Mouse (Mus musculus) hindbrain, embryonic 16.5 days (tissue): Measurements from ENCODE around the gene Shc2. TPM values are rescaled to one million over a fixed set of nuclear protein-coding genes. Genes with fewer than 3 reads are reported as not detected.

Experiments used
- ATAC-seq: fragments of 200-750 bp; cut with Nextera tagmentation; 2 replicates; pipeline ENCODE4 v1.8.0; 2017; ENCODE audit warnings: moderate TSS enrichment, moderate library complexity
- H3K27ac ChIP-seq: fragments of 300-500 bp; sonication (generic); 2 replicates; pipeline ENCODE4 v1.5.1; 2014; ENCODE audit warnings: low read depth, mild to moderate bottlenecking, control low read depth, low read length, moderate library complexity
- H3K27me3 ChIP-seq: fragments of 300-500 bp; sonication (generic); replicated peaks from 2 replicates; pipeline ENCODE4 v1.6.1; 2014; ENCODE audit warnings: low read length; ENCODE audit not compliant: control insufficient read depth, insufficient read depth
- H3K36me3 ChIP-seq: fragments of 300-500 bp; sonication (generic); 2 replicates; pipeline ENCODE4 v1.6.1; 2014; ENCODE audit warnings: mild to moderate bottlenecking, low read length, moderate library complexity, mixed read lengths; ENCODE audit not compliant: control insufficient read depth, insufficient read depth
- H3K4me1 ChIP-seq: fragments of 300-500 bp; sonication (generic); 2 replicates; pipeline ENCODE4 v1.6.1; 2014; ENCODE audit warnings: low read depth, low read length; ENCODE audit not compliant: control insufficient read depth, insufficient read depth
- H3K4me2 ChIP-seq: fragments of 300-500 bp; sonication (generic); 2 replicates; pipeline ENCODE4 v1.6.1; 2014; ENCODE audit warnings: mild to moderate bottlenecking, low read length, control low read depth, moderate library complexity
- H3K4me3 ChIP-seq: fragments of 300-500 bp; sonication (generic); 2 replicates; pipeline ENCODE4 v1.5.1; 2014; ENCODE audit warnings: mild to moderate bottlenecking, low read length, control low read depth, moderate library complexity
- H3K9ac ChIP-seq: fragments of 300-500 bp; sonication (generic); 2 replicates; pipeline ENCODE4 v1.6.1; 2014; ENCODE audit warnings: low read depth, mild to moderate bottlenecking, control low read depth, low read length, moderate library complexity
- H3K9me3 ChIP-seq: fragments of 300-500 bp; sonication (generic); 2 replicates; pipeline ENCODE4 v1.6.1; 2014; ENCODE audit warnings: mild to moderate bottlenecking, low read length, moderate library complexity; ENCODE audit not compliant: control insufficient read depth
- WGBS: fragments of 180-500 bp; shearing (Covaris S2); extraction: QIAGEN DNeasy Blood & Tissue Kit; methylation state at CpG from one replicate; pipeline ENCODE4 v1.1.7; 2014; 5-methylcytosine and 5-hydroxymethylcytosine counted together
- polyA plus RNA-seq: library from polyadenylated mRNA; unstranded; fragments of >200 nt; fragmentation: Nextera tagmentation; extraction: Ambion mirVana; gene quantifications from 2 replicates; pipeline ENCODE4 v1.2.1, GENCODE M21; 2015

Gene Shc2
- polyA plus RNA-seq: 13.7 and 27.7 TPM in 2 replicates

DNA sequence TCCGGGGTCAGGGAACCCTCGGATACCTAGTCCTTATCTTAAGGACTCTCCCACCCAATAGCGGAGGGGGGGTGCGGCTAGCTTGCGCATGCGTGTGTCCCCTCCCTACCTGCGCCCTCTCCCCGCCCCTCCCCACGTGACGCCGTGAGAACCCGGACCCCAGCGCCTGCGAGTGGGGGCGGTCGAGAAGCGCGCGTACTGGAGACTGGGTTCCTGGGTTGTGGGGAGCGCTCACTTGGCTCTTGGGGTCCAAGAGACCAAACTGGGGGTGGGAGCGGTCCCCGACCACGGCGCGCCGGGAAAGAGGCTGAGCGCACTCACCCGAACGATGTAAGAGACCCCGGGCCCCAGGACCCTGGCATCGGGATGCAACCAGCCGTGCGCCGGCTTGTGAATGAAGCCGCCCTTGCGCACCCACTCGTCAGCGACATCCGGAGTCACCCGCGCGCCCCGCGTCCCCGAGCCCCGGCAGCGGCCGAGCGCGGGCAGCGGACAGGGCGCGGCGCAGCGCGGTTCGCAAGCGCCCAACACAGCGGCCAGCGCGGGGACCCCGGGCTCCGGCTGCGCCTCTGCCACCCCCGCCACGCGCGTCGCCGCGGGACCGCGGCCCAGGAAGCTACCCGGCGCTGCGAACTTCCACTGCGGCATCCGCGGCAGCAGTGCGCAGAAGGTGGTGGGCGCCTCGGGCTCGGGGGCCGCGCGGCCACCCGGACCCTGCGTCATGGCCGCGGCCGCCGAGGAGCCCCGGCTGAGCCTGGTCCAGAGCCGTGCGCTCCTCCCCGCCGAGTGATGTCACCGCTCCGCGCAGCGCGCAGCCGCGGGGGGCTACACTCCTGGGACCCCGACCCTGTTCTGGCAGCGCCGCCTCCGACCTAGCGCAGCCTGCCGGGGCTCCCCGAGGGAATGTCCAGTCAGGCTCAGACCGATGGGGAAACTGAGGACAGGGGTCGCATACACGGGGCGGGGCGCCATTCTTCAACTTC lies at the start of gene Shc2:
TSS of gene Shc2 (minus strand) at position 791 of the 983 bp plus-strand sequence.
- Histone ChIP-seq H3K27me3 (no peaks in the 10 kb centered on the region; the same call in none of the 2 replicates), H3K4me3 (peak within 1 kb of the TSS; percentile 74), H3K9me3 (no peaks in the 10 kb centered on the region), H3K36me3 (no peaks in the 10 kb centered on the region), H3K4me2 (peak within 1 kb of the TSS; percentile 96), H3K4me1 (peaks cover 15% of the 10 kb centered on the region), H3K27ac (peak within 1 kb of the TSS; percentile 95), H3K9ac (peak within 1 kb of the TSS; percentile 89)
- under 1% methylated on average over 88 of the region's 116 CpGs for WGBS
- peak; percentile 85 for ATAC-seq

DNA sequence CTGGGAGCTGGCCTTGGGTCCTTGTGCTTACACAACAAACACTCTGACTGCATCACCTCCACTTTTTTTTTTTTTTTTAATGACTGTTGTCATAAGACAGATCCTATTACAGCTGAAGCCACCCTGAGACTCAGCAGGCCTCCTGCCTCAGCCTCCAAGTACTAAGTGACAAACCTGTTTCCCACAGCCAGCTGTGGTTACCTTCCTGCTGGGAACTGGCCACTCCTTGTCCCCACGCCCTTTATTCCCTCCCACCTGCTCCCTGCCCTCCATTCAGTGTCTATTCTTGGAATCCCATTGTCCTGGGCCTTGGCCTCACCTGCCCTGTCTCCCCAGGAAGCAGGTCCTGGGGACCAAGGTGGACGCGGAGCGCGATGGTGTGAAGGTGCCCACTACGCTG lies 49.8 kb upstream of the Shc2 start:
- H3K4me3 ChIP-seq: no peak overlapping the region
- peaks cover 13% of the 10 kb centered on the region for H3K4me1 ChIP-seq
- no peak for ATAC-seq
- WGBS: 94% methylated on average over 6 of the region's 6 CpGs
- H3K9me3 ChIP-seq: no peaks in the 10 kb centered on the region
- H3K27me3 ChIP-seq: no peaks in the 10 kb centered on the region
- H3K4me2 ChIP-seq: no peak overlapping the region
- H3K27ac ChIP-seq: no peak overlapping the region
- peaks cover 33% of the 10 kb centered on the region for H3K36me3 ChIP-seq
- no peak overlapping the region for H3K9ac ChIP-seq

DNA sequence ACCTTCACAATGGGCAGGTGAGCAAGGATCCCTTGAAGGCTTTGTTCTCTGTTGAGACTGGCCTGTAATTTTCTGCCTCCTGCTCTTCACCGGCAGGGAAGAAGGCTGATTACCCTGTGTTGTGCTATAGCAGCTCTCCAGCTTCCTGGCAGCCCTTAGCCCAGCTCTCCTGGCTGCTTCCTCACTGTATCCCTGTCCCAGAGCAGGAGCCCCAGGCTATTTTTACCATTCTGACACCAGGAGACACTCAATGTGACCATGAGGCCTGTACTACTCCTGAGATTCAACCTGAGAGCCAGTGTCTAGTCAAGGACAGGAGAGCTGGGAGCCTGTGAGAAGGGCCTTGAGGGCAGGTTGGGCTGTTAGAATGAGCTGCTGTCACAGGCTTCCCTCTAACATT lies 49.0 kb upstream of the Shc2 start:
- WGBS: 100% methylated on average over 1 of the region's 1 CpGs
- Histone ChIP-seq H3K4me3 (no peak overlapping the region), H3K9ac (no peak overlapping the region), H3K4me1 (peaks cover 13% of the 10 kb centered on the region), H3K9me3 (no peaks in the 10 kb centered on the region), H3K36me3 (peaks cover 33% of the 10 kb centered on the region), H3K27ac (no peak overlapping the region), H3K4me2 (no peak overlapping the region), H3K27me3 (no peaks in the 10 kb centered on the region)
- no peak for ATAC-seq

DNA sequence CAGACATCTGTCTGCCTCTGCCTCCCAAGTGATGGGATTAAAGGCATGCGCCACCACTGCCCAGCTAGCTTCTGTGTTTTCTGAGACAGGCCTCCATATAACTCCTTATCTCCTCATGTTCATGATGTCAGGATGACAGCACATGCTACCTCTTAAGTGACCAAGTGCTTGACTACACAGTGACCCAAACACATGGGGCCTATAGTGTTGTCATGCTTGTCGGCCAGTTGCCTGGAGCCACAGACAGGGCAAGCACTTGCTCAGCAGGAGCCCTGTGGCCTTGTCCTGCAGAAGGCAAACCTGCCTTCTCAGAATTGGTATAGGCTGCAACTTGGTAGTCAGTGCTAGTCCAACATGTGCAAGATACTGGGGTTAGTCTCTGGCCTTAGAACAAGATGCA lies 48.5 kb upstream of the Shc2 start:
- no peak for ATAC-seq
- Histone ChIP-seq H3K27me3 (no peaks in the 10 kb centered on the region), H3K9ac (no peak overlapping the region), H3K9me3 (no peaks in the 10 kb centered on the region), H3K4me3 (no peak overlapping the region), H3K4me2 (no peak overlapping the region), H3K36me3 (peaks cover 33% of the 10 kb centered on the region), H3K4me1 (peaks cover 15% of the 10 kb centered on the region), H3K27ac (no peak overlapping the region)
- WGBS: 92% methylated on average over 2 of the region's 2 CpGs

DNA sequence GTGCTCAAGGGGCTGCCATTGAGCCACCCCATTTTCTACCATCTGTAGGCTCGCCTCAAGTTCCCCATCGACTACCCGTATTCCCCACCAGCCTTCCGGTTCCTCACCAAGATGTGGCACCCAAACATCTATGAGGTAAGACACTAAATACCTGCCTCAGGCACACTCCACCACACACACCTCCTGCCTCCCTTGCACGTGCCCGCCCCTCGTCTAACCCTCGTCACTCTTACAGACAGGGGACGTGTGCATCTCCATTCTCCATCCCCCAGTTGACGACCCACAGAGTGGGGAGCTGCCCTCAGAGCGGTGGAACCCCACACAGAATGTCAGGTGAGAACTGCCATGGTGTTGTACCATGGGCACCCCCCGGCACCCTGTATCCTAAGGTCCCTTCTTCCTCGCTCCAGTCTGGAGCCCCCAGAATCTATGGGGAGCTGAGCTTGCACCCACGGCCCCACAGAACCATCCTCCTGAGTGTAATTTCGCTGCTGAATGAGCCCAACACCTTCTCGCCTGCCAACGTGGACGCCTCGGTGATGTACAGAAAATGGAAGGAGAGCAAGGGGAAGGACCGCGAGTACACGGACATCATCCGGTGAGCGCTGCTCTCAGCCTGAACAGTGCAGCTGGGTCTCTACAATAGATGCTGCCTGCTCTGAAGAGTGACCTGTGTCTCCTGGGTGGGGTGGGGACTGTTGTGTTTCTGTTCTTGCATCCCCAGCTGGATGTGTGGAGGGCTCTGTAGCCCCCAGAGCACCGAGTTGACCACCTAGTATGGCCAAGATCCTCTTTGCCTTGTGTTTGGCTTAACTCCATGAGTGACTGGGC lies 47.3 kb upstream of the Shc2 start:
- Histone ChIP-seq H3K4me1 (peaks cover 19% of the 10 kb centered on the region), H3K36me3 (peaks cover 33% of the 10 kb centered on the region), H3K27me3 (no peaks in the 10 kb centered on the region), H3K9ac (no peak overlapping the region), H3K4me3 (no peak overlapping the region), H3K4me2 (no peak overlapping the region), H3K27ac (no peak overlapping the region), H3K9me3 (no peaks in the 10 kb centered on the region)
- ATAC-seq: no peak
- 94% methylated on average over 25 of the region's 25 CpGs for WGBS

DNA sequence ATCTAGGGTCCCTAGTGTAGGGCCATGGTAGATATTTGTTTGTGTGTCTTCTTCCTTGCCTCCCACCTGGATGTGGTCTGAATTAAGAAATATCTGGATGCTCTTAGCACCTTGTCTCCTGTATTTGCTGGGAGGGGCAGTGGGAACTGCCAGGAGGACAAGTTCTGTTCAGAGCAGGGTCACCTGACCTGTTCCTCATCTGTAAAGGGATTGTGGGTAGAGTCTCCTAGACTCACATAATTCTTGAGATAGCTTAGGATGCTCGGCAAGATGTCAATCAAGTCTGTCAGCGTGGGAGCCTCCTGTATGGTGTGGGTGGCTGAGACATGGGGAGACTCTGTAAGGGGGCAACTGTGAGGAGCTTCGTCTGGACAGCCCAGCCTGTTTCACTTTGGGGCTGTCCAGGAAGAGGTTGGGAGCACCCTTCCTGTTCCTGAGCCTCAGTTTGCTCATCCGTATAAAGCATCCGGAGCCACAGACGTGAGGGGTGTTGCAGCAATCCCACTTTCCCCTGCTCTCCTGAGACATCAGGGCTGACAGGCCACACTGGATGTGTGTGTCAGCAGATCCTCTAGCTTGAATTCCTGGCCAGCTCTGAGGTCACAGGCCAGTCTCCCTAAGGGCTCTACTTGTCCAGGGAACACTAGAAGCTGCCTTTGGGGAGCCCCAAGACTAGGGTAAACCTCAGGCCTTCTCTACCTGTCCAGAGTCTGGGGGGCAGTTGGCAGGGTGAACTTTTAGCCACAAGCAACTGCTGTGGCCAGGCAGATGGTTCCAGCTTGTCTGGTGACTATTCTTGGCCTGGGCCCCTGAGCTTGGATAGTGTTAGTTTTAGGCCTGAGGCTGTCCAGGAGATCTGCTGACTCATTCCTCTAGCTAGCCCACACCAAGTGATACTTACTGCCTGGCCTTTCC lies 46.3 kb upstream of the Shc2 start:
- H3K36me3 ChIP-seq: peaks cover 30% of the 10 kb centered on the region
- no peaks in the 10 kb centered on the region for H3K9me3 ChIP-seq
- ATAC-seq: no peak
- H3K27ac ChIP-seq: no peak overlapping the region
- no peaks in the 10 kb centered on the region for H3K27me3 ChIP-seq
- peak overlapping the region; percentile 81; the same call in 1 of the 2 replicates for H3K9ac ChIP-seq
- WGBS: 92% methylated on average over 6 of the region's 6 CpGs
- H3K4me2 ChIP-seq: peak overlapping the region; percentile 67
- H3K4me3 ChIP-seq: peak overlapping the region; percentile 88
- peaks cover 19% of the 10 kb centered on the region for H3K4me1 ChIP-seq

DNA sequence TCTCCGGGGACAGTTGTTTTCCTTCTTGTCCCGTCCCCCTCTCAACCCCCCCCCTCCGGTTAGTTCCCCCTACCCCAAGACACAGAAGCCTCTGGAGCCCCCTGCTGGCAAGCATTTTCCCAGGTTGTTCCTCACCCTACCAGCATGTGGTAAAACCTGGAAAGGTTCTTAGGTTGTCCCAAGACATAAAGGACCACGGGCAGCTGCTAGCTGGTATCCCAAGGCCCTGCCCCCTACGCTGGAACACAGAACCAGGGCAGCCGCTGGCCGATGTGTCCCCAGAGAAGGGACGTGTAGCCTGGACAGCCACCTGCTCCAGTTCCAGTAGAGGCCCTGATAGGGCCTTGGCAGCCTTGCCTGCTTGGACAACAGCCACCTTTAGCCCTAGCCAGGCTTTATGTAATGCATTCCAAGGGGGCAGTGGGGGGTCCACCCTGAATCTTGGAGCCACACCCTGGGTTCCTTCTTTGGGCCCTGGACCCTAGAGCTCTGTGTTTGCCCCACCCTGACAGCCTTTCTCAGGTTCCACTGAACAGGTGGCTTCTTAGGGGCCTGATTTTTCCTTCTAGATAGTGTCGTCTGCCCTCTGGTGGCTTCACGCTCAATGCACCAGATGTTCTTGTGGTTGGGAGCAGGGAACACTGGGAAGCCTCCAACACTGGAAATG lies 45.3 kb upstream of the Shc2 start:
- no peak for ATAC-seq
- Histone ChIP-seq H3K9ac (peak overlapping the region; percentile 81), H3K4me3 (peak overlapping the region; percentile 88), H3K9me3 (no peaks in the 10 kb centered on the region), H3K27ac (peak overlapping the region; percentile 76; the same call in 1 of the 2 replicates), H3K36me3 (peaks cover 21% of the 10 kb centered on the region), H3K4me1 (peaks cover 19% of the 10 kb centered on the region), H3K4me2 (peak overlapping the region; percentile 67), H3K27me3 (no peaks in the 10 kb centered on the region)
- WGBS: 8% methylated on average over 10 of the region's 10 CpGs

DNA sequence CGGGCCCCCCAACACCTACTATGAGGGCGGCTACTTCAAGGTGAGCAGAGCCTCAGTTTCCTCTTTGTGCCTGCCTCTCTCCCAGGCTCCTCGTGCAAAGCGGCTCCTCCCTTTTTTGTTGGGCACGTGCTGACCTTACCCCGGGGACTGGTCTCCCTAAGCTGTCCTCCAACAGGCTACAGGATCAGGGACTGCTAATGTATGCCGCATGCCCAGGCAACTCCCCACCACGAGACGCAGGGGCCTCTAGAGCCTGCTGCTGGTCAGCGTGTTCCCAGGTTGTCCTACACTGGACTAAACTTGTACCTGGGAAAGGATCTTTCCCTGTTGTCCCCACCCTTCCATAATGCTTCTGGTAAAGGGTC lies 44.8 kb upstream of the Shc2 start:
- peak overlapping the region; percentile 76 for H3K27ac ChIP-seq
- peak; percentile 1; the same call in 1 of the 2 replicates for ATAC-seq
- peak overlapping the region; percentile 81 for H3K9ac ChIP-seq
- no peaks in the 10 kb centered on the region for H3K9me3 ChIP-seq
- peak overlapping the region; percentile 88 for H3K4me3 ChIP-seq
- H3K27me3 ChIP-seq: no peaks in the 10 kb centered on the region
- H3K4me2 ChIP-seq: peak overlapping the region; percentile 67
- 0% methylated on average over 10 of the region's 10 CpGs for WGBS
- peaks cover 18% of the 10 kb centered on the region for H3K36me3 ChIP-seq
- H3K4me1 ChIP-seq: peaks cover 19% of the 10 kb centered on the region
